Mouse (Mus musculus): Measurements from ENCODE around the gene Larp7. TPM values are rescaled to one million over a fixed set of nuclear protein-coding genes. Genes with fewer than 3 reads are reported as not detected.

Larp7 gene
- 78.8 and 86.4 TPM in 2 replicates for polyA plus RNA-seq (2014; fragmentation: Nextera tagmentation; extraction: Ambion mirVana)

GRCm38 (mm10) chr3:127552973-127553719 is at the start of gene Larp7, which contains the start of gene Zgrf1:
Gene Larp7, minus strand, starts transcription at chr3:127553349.
Gene Zgrf1, plus strand, starts transcription at chr3:127553489.
- H3K36me3 ChIP-seq (ENCODE audit: control insufficient read depth, insufficient read depth, low read length), result peaks cover 4% of the 10 kb centered on the region; the same call in 1 of the 2 replicates
- under 1% methylated on average over 72 of the region's 73 CpGs for WGBS
- H3K27ac ChIP-seq (replicated peaks; ENCODE audit: low read depth, low read length), result peak within 1 kb of the TSS; percentile 81; the same call in 1 of the 2 replicates
- peak within 1 kb of the TSS; percentile 73 for H3K4me3 ChIP-seq (ENCODE audit: low read depth, low read length)
- peak; percentile 99 for ATAC-seq (ENCODE audit: insufficient number of reproducible peaks, low FRiP score, low TSS enrichment, low read depth)
- peak within 1 kb of the TSS; percentile 82 for H3K9ac ChIP-seq (ENCODE audit: low read length)
- DNase-seq (ENCODE audit: low spot score), result peak; percentile 100
- no peaks in the 10 kb centered on the region for H3K27me3 ChIP-seq (ENCODE audit: control insufficient read depth, insufficient read depth, low read length)
- H3K4me2 ChIP-seq (ENCODE audit: low read depth, severe bottlenecking), result peak within 1 kb of the TSS; percentile 64
- 0 out of 2 replicates have a peak, but pooled peaks cover 5% of the 10 kb centered on the region for H3K4me1 ChIP-seq (ENCODE audit: control insufficient read depth, insufficient read depth, low read length)
- no peaks in the 10 kb centered on the region for H3K9me3 ChIP-seq (ENCODE audit: control insufficient read depth, low read length)

DNA sequence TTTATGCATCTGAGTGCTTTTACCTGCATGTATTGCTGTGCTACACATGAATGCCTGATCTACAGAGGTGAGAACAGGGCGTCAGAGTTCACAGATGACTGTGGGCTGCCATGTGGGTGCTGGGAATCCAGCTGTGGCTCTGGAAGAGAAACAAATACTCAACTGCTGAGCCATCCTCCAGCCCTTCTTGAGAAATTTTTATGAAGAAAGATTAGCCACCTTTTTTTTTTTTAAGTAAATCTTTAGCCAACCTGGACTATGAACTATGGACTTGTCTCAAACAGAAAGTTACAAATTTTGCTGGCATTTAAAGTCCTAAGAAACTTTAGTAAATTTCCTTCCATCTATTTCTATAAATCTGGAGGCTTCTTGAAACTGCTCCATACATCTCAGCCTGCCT is 44.0 kb upstream of the Larp7 start:
- ATAC-seq (ENCODE audit: insufficient number of reproducible peaks, low FRiP score, low TSS enrichment, low read depth), result no peak
- H3K36me3 ChIP-seq (ENCODE audit: control insufficient read depth, insufficient read depth, low read length), result peaks cover 5% of the 10 kb centered on the region; the same call in 1 of the 2 replicates

GRCm38 (mm10) chr3:127572557-127572956 is 19.4 kb upstream of the Larp7 start:
- H3K27ac ChIP-seq (replicated peaks; ENCODE audit: low read depth, low read length), result no peak overlapping the region
- no peaks in the 10 kb centered on the region for H3K4me1 ChIP-seq (ENCODE audit: control insufficient read depth, insufficient read depth, low read length)
- DNase-seq (ENCODE audit: low spot score) (peak; percentile 43), ATAC-seq (ENCODE audit: insufficient number of reproducible peaks, low FRiP score, low TSS enrichment, low read depth) (no peak)
- no peaks in the 10 kb centered on the region for H3K27me3 ChIP-seq (ENCODE audit: control insufficient read depth, insufficient read depth, low read length)
- peaks cover 4% of the 10 kb centered on the region; the same call in 1 of the 2 replicates for H3K36me3 ChIP-seq (ENCODE audit: control insufficient read depth, insufficient read depth, low read length)
- WGBS, result 62% methylated on average over 4 of the region's 4 CpGs
- no peak overlapping the region for H3K4me2 ChIP-seq (ENCODE audit: low read depth, severe bottlenecking)
- H3K9me3 ChIP-seq (ENCODE audit: control insufficient read depth, low read length), result no peaks in the 10 kb centered on the region
- H3K9ac ChIP-seq (ENCODE audit: low read length), result no peak overlapping the region
- no peak overlapping the region for H3K4me3 ChIP-seq (ENCODE audit: low read depth, low read length)

More for the DNA sequence above, 44.0 kb upstream of the Larp7 start:
- no peak for DNase-seq (ENCODE audit: low spot score)
- H3K4me1 ChIP-seq (ENCODE audit: control insufficient read depth, insufficient read depth, low read length), result no peaks in the 10 kb centered on the region
- no peak overlapping the region for H3K4me2 ChIP-seq (ENCODE audit: low read depth, severe bottlenecking)
- H3K9me3 ChIP-seq (ENCODE audit: control insufficient read depth, low read length), result no peaks in the 10 kb centered on the region
- 88% methylated on average over 1 of the region's 1 CpGs for WGBS
- H3K27me3 ChIP-seq (ENCODE audit: control insufficient read depth, insufficient read depth, low read length), result no peaks in the 10 kb centered on the region
- no peak overlapping the region for H3K4me3 ChIP-seq (ENCODE audit: low read depth, low read length)
- H3K27ac ChIP-seq (replicated peaks; ENCODE audit: low read depth, low read length), result no peak overlapping the region
- H3K9ac ChIP-seq (ENCODE audit: low read length), result no peak overlapping the region

- no peaks in the 10 kb centered on the region for H3K27me3 ChIP-seq (ENCODE audit: control insufficient read depth, insufficient read depth, low read length)
- H3K36me3 ChIP-seq (ENCODE audit: control insufficient read depth, insufficient read depth, low read length), result no peaks in the 10 kb centered on the region
- H3K27ac ChIP-seq (replicated peaks; ENCODE audit: low read depth, low read length), result no peak overlapping the region
- WGBS, result 88% methylated on average over 3 of the region's 3 CpGs
- H3K9me3 ChIP-seq (ENCODE audit: control insufficient read depth, low read length), result no peaks in the 10 kb centered on the region
- H3K9ac ChIP-seq (ENCODE audit: low read length), result no peak overlapping the region
- ATAC-seq (ENCODE audit: insufficient number of reproducible peaks, low FRiP score, low TSS enrichment, low read depth) (no peak), DNase-seq (ENCODE audit: low spot score) (no peak)
- H3K4me1 ChIP-seq (ENCODE audit: control insufficient read depth, insufficient read depth, low read length), result no peaks in the 10 kb centered on the region
- no peak overlapping the region for H3K4me2 ChIP-seq (ENCODE audit: low read depth, severe bottlenecking)
- no peak overlapping the region for H3K4me3 ChIP-seq (ENCODE audit: low read depth, low read length)
Observed at GRCm38 (mm10) chr3:127565129-127565528, 12.0 kb upstream of the Larp7 start.

DNA sequence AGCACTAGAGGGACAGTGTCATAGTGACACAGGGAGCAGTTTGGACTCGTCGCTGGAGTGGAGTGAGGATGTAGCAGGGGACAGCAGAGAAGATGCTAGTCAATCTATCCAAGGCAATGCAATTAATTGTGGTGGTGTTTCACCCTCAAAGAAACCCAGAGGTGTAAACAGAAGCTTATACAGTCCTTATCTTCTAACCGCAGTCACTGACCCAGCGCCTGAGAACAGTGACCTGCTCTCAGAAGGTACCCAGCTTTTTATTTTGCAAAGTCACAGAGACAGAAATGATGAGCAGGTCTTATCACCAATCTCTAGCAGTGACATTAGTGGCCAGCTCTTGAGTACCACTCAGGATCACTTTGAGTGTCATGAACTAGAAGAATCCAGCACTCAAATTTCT is 9.8 kb upstream of the Larp7 start:
- 92% methylated on average over 4 of the region's 4 CpGs for WGBS
- no peaks in the 10 kb centered on the region; the same call in 1 of the 2 replicates for H3K36me3 ChIP-seq (ENCODE audit: control insufficient read depth, insufficient read depth, low read length)
- DNase-seq (ENCODE audit: low spot score), result no peak
- H3K27ac ChIP-seq (replicated peaks; ENCODE audit: low read depth, low read length), result no peak overlapping the region
- ATAC-seq (ENCODE audit: insufficient number of reproducible peaks, low FRiP score, low TSS enrichment, low read depth), result no peak
- no peak overlapping the region for H3K9ac ChIP-seq (ENCODE audit: low read length)
- H3K4me1 ChIP-seq (ENCODE audit: control insufficient read depth, insufficient read depth, low read length), result no peaks in the 10 kb centered on the region
- H3K27me3 ChIP-seq (ENCODE audit: control insufficient read depth, insufficient read depth, low read length), result no peaks in the 10 kb centered on the region
- H3K9me3 ChIP-seq (ENCODE audit: control insufficient read depth, low read length), result no peaks in the 10 kb centered on the region
- no peak overlapping the region for H3K4me3 ChIP-seq (ENCODE audit: low read depth, low read length)
- H3K4me2 ChIP-seq (ENCODE audit: low read depth, severe bottlenecking), result no peak overlapping the region

GRCm38 (mm10) chr3:127558201-127558600 is 5.1 kb upstream of the Larp7 start:
- no peak overlapping the region for H3K4me3 ChIP-seq (ENCODE audit: low read depth, low read length)
- H3K36me3 ChIP-seq (ENCODE audit: control insufficient read depth, insufficient read depth, low read length), result peaks cover 4% of the 10 kb centered on the region; the same call in 1 of the 2 replicates
- no peak overlapping the region for H3K4me2 ChIP-seq (ENCODE audit: low read depth, severe bottlenecking)
- H3K9me3 ChIP-seq (ENCODE audit: control insufficient read depth, low read length), result no peaks in the 10 kb centered on the region
- DNase-seq (ENCODE audit: low spot score) (no peak), ATAC-seq (ENCODE audit: insufficient number of reproducible peaks, low FRiP score, low TSS enrichment, low read depth) (no peak)
- H3K9ac ChIP-seq (ENCODE audit: low read length), result no peak overlapping the region
- H3K27me3 ChIP-seq (ENCODE audit: control insufficient read depth, insufficient read depth, low read length), result no peaks in the 10 kb centered on the region
- 0 out of 2 replicates have a peak, but pooled peaks cover 5% of the 10 kb centered on the region for H3K4me1 ChIP-seq (ENCODE audit: control insufficient read depth, insufficient read depth, low read length)
- H3K27ac ChIP-seq (replicated peaks; ENCODE audit: low read depth, low read length), result no peak overlapping the region

DNA sequence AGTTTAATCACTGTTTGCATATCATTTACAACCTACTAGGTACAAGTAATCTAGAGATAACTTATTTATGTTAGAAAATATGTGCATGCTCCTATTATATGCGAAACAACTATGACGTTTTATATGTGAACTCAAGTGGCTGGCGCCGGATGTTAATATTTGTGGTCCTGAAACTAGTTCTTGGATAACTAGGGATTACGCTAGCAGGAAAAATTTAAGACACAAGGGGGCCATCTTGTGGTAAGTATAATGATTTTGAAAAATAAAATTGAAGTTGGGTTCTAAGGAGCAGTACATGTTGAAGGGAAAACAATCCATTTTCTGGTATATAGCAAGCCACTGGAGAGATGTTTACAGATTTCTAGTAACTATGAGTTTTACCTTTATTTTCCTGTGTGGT is 1.6 kb upstream of the Larp7 start:
- no peak overlapping the region for H3K27ac ChIP-seq (replicated peaks; ENCODE audit: low read depth, low read length)
- H3K36me3 ChIP-seq (ENCODE audit: control insufficient read depth, insufficient read depth, low read length), result peaks cover 4% of the 10 kb centered on the region; the same call in 1 of the 2 replicates
- 0 out of 2 replicates have a peak, but pooled peaks cover 5% of the 10 kb centered on the region for H3K4me1 ChIP-seq (ENCODE audit: control insufficient read depth, insufficient read depth, low read length)
- H3K4me3 ChIP-seq (ENCODE audit: low read depth, low read length), result no peak overlapping the region
- no peaks in the 10 kb centered on the region for H3K9me3 ChIP-seq (ENCODE audit: control insufficient read depth, low read length)
- ATAC-seq (ENCODE audit: insufficient number of reproducible peaks, low FRiP score, low TSS enrichment, low read depth) (no peak), DNase-seq (ENCODE audit: low spot score) (no peak)
- WGBS, result 72% methylated on average over 5 of the region's 5 CpGs
- no peak overlapping the region for H3K9ac ChIP-seq (ENCODE audit: low read length)
- no peaks in the 10 kb centered on the region for H3K27me3 ChIP-seq (ENCODE audit: control insufficient read depth, insufficient read depth, low read length)
- peak overlapping the region; percentile 64; the same call in 1 of the 2 replicates for H3K4me2 ChIP-seq (ENCODE audit: low read depth, severe bottlenecking)

- WGBS, result 4% methylated on average over 4 of the region's 4 CpGs
- H3K4me1 ChIP-seq (ENCODE audit: control insufficient read depth, insufficient read depth, low read length), result 0 out of 2 replicates have a peak, but pooled peaks cover 5% of the 10 kb centered on the region
- peaks cover 4% of the 10 kb centered on the region; the same call in 1 of the 2 replicates for H3K36me3 ChIP-seq (ENCODE audit: control insufficient read depth, insufficient read depth, low read length)
- peak overlapping the region; percentile 73 for H3K4me3 ChIP-seq (ENCODE audit: low read depth, low read length)
- DNase-seq (ENCODE audit: low spot score) (no peak), ATAC-seq (ENCODE audit: insufficient number of reproducible peaks, low FRiP score, low TSS enrichment, low read depth) (no peak; the same call in 1 of the 2 replicates)
- no peak overlapping the region for H3K27ac ChIP-seq (replicated peaks; ENCODE audit: low read depth, low read length)
- no peaks in the 10 kb centered on the region for H3K27me3 ChIP-seq (ENCODE audit: control insufficient read depth, insufficient read depth, low read length)
- H3K9me3 ChIP-seq (ENCODE audit: control insufficient read depth, low read length), result no peaks in the 10 kb centered on the region
- peak overlapping the region; percentile 66 for H3K9ac ChIP-seq (ENCODE audit: low read length)
- H3K4me2 ChIP-seq (ENCODE audit: low read depth, severe bottlenecking), result peak overlapping the region; percentile 64
Observed at GRCm38 (mm10) chr3:127553720-127554043, 533 bp upstream of the Larp7 start.

All from limb, embryonic 11.5 days (tissue).